Mouse (Mus musculus) intestine, embryonic 16.5 days (tissue): ENCODE measurements around the gene Odf3b. TPM values are rescaled to one million over a fixed set of nuclear protein-coding genes. Genes with fewer than 3 reads are reported as not detected.
A peak's percentile ranks its signal among the peaks of the same experiment; 100 is the strongest.

ENCODE experiments used
- ATAC-seq: fragments of 200-750 bp; cut with Nextera tagmentation; 2 replicates; pipeline ENCODE4 v1.8.0; 2017; ENCODE audit warnings: moderate TSS enrichment, moderate library complexity
- H3K27ac ChIP-seq: fragments of 300-500 bp; sonication (generic); 2 replicates; pipeline ENCODE4 v1.5.1; 2014; ENCODE audit warnings: mild to moderate bottlenecking, low read length
- H3K27me3 ChIP-seq: fragments of 300-500 bp; sonication (generic); replicated peaks from 2 replicates; pipeline ENCODE4 v1.6.1; 2014; ENCODE audit warnings: low read length, control low read depth, mixed read lengths; ENCODE audit not compliant: control insufficient read depth, insufficient read depth
- H3K36me3 ChIP-seq: fragments of 300-500 bp; sonication (generic); 2 replicates; pipeline ENCODE4 v1.6.1; 2014; ENCODE audit warnings: low read length, control low read depth; ENCODE audit not compliant: control insufficient read depth, insufficient read depth
- H3K4me1 ChIP-seq: fragments of 300-500 bp; sonication (generic); 2 replicates; pipeline ENCODE4 v1.6.1; 2014; ENCODE audit warnings: low read length, control low read depth, mixed read lengths; ENCODE audit not compliant: control insufficient read depth, insufficient read depth
- H3K4me2 ChIP-seq: fragments of 300-500 bp; sonication (generic); 2 replicates; pipeline ENCODE4 v1.6.1; 2014; ENCODE audit warnings: low read depth, low read length, control low read depth
- H3K4me3 ChIP-seq: fragments of 300-500 bp; sonication (generic); 2 replicates; pipeline ENCODE4 v1.5.1; 2014; ENCODE audit warnings: mild to moderate bottlenecking, low read length
- H3K9ac ChIP-seq: fragments of 300-500 bp; sonication (generic); 2 replicates; pipeline ENCODE4 v1.6.1; 2014; ENCODE audit warnings: low read depth, low read length
- H3K9me3 ChIP-seq: fragments of 300-500 bp; sonication (generic); 2 replicates; pipeline ENCODE4 v1.6.1; 2016; ENCODE audit warnings: low read length, control low read depth; ENCODE audit not compliant: control insufficient read depth
- WGBS: fragments of 180-500 bp; shearing (Covaris S2); extraction: QIAGEN DNeasy Blood & Tissue Kit; methylation state at CpG from one replicate; pipeline ENCODE4 v1.1.7; 2014; 5-methylcytosine and 5-hydroxymethylcytosine counted together
- polyA plus RNA-seq: library from polyadenylated mRNA; unstranded; fragments of >200 nt; fragmentation: Nextera tagmentation; extraction: Ambion mirVana; gene quantifications from 2 replicates; pipeline ENCODE4 v1.2.1, GENCODE M21; 2015

Odf3b gene
- polyA plus RNA-seq, 1 experiment from 2014 or later = 0.70 TPM

DNA sequence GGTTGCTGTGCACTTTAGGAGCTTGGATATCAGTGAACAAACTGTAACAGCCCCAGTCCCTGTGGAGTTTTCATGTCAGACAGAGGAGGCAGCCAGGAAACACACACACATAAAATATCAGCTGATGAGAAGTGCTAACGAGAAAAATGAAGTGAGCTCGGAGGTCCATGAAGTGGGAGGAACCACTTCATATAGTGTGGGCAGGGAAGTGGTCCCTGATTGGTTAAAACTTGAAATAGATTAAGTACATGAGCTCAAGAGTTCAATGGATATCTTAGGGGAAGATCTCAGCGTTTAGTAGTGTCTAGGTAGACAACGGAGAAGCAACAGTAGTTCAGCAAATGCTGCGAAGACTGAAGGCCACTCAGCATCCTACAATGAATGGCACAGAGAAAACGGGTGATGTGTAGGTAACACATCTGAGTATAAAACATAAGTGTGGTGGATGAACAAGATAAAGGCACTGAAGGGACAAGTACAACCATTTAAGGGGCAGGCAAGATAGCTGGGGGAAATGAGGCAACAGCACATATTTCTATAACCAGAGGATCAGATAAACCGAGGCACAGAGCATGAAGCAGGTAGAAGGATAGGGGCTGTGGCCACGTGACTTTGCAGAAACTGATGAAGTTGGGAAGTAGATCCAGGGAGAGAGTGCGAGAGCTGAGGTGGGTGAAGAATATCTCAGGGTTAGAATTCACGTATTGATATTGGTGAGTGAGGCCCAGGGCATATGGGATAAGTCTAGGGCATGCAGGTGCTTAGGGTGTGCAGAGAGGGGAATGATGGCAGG, 25.9 kb upstream of the Odf3b start:
- Histone ChIP-seq H3K27ac (no peak overlapping the region), H3K4me2 (no peak overlapping the region), H3K9ac (no peak overlapping the region), H3K4me3 (no peak overlapping the region), H3K9me3 (no peaks in the 10 kb centered on the region), H3K4me1 (no peaks in the 10 kb centered on the region), H3K36me3 (no peaks in the 10 kb centered on the region), H3K27me3 (no peaks in the 10 kb centered on the region)
- 81% methylated on average over 10 of the region's 10 CpGs for WGBS
- no peak for ATAC-seq

DNA sequence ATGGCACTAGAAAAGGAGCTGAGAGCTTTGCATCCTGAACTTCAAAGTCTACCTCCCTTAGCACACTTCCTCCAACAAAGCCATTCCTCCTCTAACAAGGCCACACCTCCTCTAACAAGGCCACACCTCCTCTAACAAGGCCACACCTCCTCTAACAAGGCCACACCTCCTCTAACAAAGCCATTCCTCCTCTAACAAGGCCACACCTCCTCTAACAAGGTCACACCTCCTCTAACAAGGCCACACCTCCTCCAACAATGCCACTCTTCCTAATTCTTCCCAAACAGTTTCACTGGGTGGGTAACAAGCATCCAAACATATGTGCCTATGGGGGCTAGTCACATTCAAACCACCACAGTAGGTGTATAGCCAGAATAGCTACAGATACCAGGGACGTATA, 23.4 kb upstream of the Odf3b start:
- Histone ChIP-seq H3K9me3 (no peaks in the 10 kb centered on the region), H3K27ac (no peak overlapping the region), H3K27me3 (no peaks in the 10 kb centered on the region), H3K4me2 (no peak overlapping the region), H3K9ac (no peak overlapping the region), H3K4me3 (no peak overlapping the region), H3K36me3 (no peaks in the 10 kb centered on the region), H3K4me1 (peaks cover 2% of the 10 kb centered on the region; the same call in 1 of the 2 replicates)
- no peak for ATAC-seq
- 81% methylated on average over 1 of the region's 1 CpGs for WGBS

DNA sequence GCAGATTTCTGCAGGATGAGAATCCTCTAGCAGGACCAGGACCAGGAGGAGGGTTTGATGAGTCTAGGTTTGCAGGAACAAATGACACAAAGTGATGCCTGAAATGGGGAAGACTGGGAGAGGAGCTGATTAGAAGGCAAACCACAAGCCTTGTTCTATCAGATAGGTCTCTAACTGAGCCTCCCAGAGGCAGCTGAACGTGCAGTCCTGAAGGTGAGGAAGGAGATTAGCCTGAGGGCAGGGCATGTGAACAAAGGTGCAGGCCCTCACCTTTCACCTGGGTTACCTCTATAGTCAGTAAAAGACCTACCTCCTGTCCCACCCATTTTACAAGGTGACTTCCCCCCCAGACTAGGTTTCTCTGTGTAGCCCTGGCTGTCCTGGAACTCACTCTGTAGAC, 20.6 kb upstream of the Odf3b start:
- Histone ChIP-seq H3K36me3 (no peaks in the 10 kb centered on the region), H3K9me3 (no peaks in the 10 kb centered on the region), H3K4me1 (peaks cover 6% of the 10 kb centered on the region; the same call in 1 of the 2 replicates), H3K4me2 (no peak overlapping the region), H3K9ac (no peak overlapping the region), H3K27me3 (no peaks in the 10 kb centered on the region), H3K27ac (no peak overlapping the region), H3K4me3 (no peak overlapping the region)
- WGBS = 27% methylated on average over 1 of the region's 1 CpGs
- ATAC-seq = peak; percentile 59; the same call in 1 of the 2 replicates

DNA sequence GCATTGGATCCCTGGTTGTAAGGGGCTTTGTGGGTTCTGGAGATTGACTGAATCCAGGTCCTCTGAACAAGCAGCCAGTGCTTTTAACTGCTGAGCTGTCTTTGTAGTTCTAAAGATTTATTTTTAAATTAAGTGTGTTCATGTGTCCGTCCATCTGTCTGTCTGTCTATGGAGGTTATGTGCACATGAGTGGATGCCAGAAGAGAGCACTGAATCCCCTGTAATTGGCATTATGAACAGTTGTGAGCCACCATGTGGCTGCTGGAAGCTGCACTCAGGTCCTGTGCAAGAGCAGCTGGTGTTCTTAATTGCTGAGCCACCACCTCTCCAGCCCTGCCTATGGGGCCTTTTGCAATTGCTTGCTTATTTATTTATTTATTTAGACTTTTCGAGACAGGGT, 19.1 kb upstream of the Odf3b start:
- Histone ChIP-seq H3K36me3 (no peaks in the 10 kb centered on the region), H3K9ac (no peak overlapping the region), H3K27me3 (no peaks in the 10 kb centered on the region), H3K9me3 (no peaks in the 10 kb centered on the region), H3K4me3 (no peak overlapping the region), H3K4me2 (no peak overlapping the region), H3K4me1 (peaks cover 6% of the 10 kb centered on the region; the same call in 1 of the 2 replicates), H3K27ac (no peak overlapping the region)
- no peak for ATAC-seq
- 82% methylated on average over 2 of the region's 2 CpGs for WGBS

DNA sequence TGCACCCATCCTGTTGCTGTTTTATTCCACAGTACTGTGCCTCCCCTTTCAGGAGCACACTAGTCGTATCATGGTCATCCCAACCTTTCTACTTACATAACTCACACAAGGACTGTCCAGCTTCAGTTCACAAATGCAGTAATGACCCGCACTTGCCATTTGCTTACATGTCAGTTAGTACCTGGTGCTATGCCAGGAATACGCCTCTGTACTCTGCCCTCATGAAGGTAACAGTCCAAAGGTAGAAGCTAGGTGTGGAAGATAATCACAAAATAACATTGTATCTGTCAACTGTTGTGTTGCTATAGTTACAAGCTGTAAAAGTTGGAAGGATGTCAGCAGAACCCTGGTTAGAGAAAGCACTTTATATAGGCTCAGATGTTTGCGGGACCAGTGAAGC, 17.8 kb upstream of the Odf3b start:
- WGBS = 68% methylated on average over 4 of the region's 4 CpGs
- Histone ChIP-seq H3K4me3 (no peak overlapping the region), H3K4me2 (no peak overlapping the region), H3K27ac (no peak overlapping the region; the same call in 1 of the 2 replicates), H3K36me3 (no peaks in the 10 kb centered on the region), H3K4me1 (peaks cover 6% of the 10 kb centered on the region; the same call in 1 of the 2 replicates), H3K9me3 (no peaks in the 10 kb centered on the region), H3K9ac (no peak overlapping the region), H3K27me3 (no peaks in the 10 kb centered on the region)
- peak; percentile 94 for ATAC-seq

DNA sequence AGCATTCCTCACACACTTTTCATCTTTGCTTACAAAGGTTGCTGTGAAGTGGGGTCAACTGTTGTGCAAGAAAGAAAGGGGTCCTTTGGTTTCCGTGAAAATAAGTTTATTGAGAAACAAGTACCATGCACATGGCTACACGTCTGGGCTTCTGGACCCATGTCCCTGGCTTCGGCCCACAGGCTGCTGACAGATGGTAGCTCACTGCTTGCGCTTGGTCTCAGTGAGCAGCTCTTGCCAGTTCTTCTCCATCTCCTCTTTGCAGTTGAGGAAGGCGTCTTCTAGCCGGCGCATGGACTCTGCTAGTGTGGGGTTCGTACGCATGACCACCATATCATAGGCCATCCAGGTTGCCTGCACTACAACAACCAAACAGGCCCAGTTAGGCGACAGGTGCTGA, 11.0 kb upstream of the Odf3b start:
- ATAC-seq = no peak
- Histone ChIP-seq H3K9ac (no peak overlapping the region), H3K4me2 (no peak overlapping the region), H3K4me3 (no peak overlapping the region), H3K36me3 (no peaks in the 10 kb centered on the region), H3K27me3 (peaks cover 3% of the 10 kb centered on the region; the same call in 1 of the 2 replicates), H3K9me3 (no peaks in the 10 kb centered on the region), H3K27ac (no peak overlapping the region), H3K4me1 (no peaks in the 10 kb centered on the region)
- 91% methylated on average over 10 of the region's 10 CpGs for WGBS

DNA sequence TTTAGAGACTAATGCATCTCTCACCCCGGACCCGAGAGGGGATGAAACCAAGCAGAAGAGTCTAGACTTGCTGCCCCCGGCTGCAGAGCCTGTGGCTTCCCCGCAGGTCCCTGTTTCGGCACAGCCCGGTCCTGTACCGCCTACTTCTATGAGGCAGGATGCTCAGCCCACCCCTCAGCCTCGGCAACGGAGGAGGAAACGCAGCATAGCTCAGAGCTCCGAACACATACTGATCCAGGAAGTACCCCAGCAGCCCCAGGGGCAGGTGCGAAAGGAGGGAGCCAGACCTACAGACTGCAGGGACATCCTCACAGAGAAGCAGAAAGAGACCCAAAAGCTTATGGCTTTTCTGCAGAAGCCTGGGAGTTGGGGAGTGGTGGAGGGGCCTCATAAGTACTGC, 8.0 kb upstream of the Odf3b start:
- Histone ChIP-seq H3K27ac (no peak overlapping the region), H3K4me2 (no peak overlapping the region), H3K9me3 (no peaks in the 10 kb centered on the region), H3K36me3 (no peaks in the 10 kb centered on the region), H3K4me1 (no peaks in the 10 kb centered on the region), H3K4me3 (no peak overlapping the region), H3K27me3 (peaks cover 3% of the 10 kb centered on the region), H3K9ac (no peak overlapping the region)
- 42% methylated on average over 12 of the region's 12 CpGs for WGBS
- no peak for ATAC-seq

DNA sequence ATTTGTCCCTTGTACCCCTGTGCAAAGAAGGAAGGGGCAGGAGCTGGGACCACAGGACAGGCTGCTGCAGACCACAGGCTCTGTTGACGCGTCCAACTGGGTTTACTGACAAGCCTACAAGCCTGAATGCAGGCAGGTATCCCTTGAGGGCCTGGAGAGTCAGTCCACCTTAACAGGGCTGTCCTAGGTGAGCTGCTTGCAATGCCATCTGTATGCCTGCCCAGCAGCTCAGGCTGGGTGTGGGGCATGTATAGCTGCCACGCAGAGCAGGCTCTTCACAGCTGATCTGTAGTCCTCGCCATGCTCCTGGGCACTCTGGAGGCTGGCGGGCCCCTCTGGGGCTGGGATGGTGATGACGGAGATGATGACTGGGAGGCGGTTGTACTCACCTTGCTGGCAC, 5.5 kb upstream of the Odf3b start, which contains the start of gene Klhdc7b:
Gene Klhdc7b, plus strand, starts transcription at position 301 of the 400 bp plus-strand sequence.
- no peaks in the 10 kb centered on the region for H3K36me3 ChIP-seq
- H3K27ac ChIP-seq = no peak within 1 kb of the TSS
- ATAC-seq = no peak
- no peak within 1 kb of the TSS for H3K4me2 ChIP-seq
- no peak within 1 kb of the TSS for H3K4me3 ChIP-seq
- 89% methylated on average over 7 of the region's 7 CpGs for WGBS
- no peak within 1 kb of the TSS for H3K9ac ChIP-seq
- H3K27me3 ChIP-seq = peaks cover 9% of the 10 kb centered on the region
- no peaks in the 10 kb centered on the region for H3K4me1 ChIP-seq
- H3K9me3 ChIP-seq = no peaks in the 10 kb centered on the region

DNA sequence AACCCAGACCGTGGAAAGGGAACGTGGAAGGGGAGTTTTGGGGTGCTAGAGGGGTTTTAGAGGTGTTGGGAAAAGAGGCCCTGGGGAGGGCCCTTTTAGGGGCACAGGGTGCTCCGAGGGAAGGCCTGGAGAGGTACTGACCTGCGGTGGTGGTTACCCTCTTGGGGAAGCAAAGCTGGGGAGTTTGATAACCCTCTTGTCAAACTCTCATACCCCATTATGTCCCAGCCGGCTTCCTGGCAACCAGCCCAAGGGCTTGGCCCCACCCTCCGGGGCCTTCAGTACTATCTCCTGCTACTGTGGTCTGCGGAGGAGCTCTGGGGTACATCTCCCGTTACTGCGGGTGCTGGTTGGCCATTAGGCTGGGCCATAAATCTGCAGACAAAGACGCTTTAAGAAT, 347 bp upstream of the Odf3b start:
- Histone ChIP-seq H3K36me3 (no peaks in the 10 kb centered on the region), H3K27ac (no peak overlapping the region), H3K4me2 (peak overlapping the region; percentile 78), H3K27me3 (peaks cover 44% of the 10 kb centered on the region), H3K4me1 (peaks cover 20% of the 10 kb centered on the region), H3K9ac (peak overlapping the region; percentile 39; the same call in 1 of the 2 replicates), H3K4me3 (peak overlapping the region; percentile 44), H3K9me3 (no peaks in the 10 kb centered on the region)
- 11% methylated on average over 10 of the region's 10 CpGs for WGBS
- ATAC-seq = no peak
